Mouse (Mus musculus) small intestine, adult 2 months (tissue): ENCODE results near the gene Rbmxl1.

ENCODE experiments used
- CTCF ChIP-seq: fragments of 200-500 bp; IDR thresholded peaks from 2 replicates; pipeline ENCODE4 v1.5.1; 2012; ENCODE audit warnings: low read depth, mild to moderate bottlenecking, control low read depth, inconsistent platforms, low read length, moderate library complexity, mixed read lengths; ENCODE audit not compliant: insufficient replicate concordance, insufficient read length; ENCODE audit errors: extremely low read depth
- POLR2A ChIP-seq: fragments of 200-500 bp; IDR thresholded peaks from 2 replicates; pipeline ENCODE4 v1.6.1; 2012; ENCODE audit warnings: low read depth, mild to moderate bottlenecking, control low read depth, inconsistent platforms, low read length, moderate library complexity

DNA sequence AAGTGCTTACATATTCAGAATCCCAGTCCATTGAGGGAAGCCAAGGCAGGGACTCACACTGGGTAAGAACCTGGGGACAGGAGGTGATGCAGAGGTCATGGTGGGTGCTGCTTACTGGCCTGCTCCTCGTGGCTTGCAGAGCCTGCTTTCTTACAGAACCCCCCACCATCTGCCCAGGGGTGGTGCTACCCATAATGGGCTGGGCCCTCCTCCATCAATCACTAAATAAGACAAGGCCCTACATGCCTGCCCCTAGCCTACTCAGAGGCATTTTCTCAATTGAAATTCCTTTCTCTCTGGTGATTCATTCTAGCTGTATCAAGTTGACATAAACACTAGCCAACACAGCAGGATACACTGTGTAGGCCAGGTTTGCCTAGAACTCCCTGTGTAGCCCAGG is 34.9 kb upstream of the Rbmxl1 start:
- TF ChIP-seq CTCF, result no peak
- TF ChIP-seq POLR2A, result no peak
